Mouse (Mus musculus) CD4-positive naive resting alpha-beta T cell, adult 76 days (primary cell): ENCODE results near the gene Gm19684. TPM values are rescaled to one million over a fixed set of nuclear protein-coding genes. Genes with fewer than 3 reads are reported as not detected.

Source experiments
- total RNA-seq: library from RNA; stranded (reverse); gene quantifications from one replicate; pipeline ENCODE4 v1.2.4, GENCODE M21; 2023

The Gm19684 gene
- total RNA-seq: 9.2 TPM

GRCm38 (mm10) chr17:36121352-36122020 is at the start of gene Gm19684:
Gene Gm19684, plus strand, starts transcription at chr17:36121678.

GRCm38 (mm10) chr17:36128968-36129817 is 7.7 kb downstream of the Gm19684 start, which contains the start of gene Gm7030:
Gene Gm7030, minus strand, starts transcription at chr17:36129425.

GRCm38 (mm10) chr17:36168039-36168652 is 46.7 kb downstream of the Gm19684 start, which contains the start of gene Gm8909:
Gene Gm8909, minus strand, starts transcription at chr17:36168537.

Other genes with a start within 250 kb of the Gm19684 start
- gene Dhx16, start 241.9 kb upstream of the Gm19684 start, total RNA-seq: 91.4 TPM
- gene 2310061I04Rik, start 224.2 kb upstream of the Gm19684 start, total RNA-seq: 24.5 TPM
- gene Atat1, start 211.6 kb upstream of the Gm19684 start, total RNA-seq: 8.4 TPM
- 69.2 TPM for gene Mrps18b, start 205.3 kb upstream of the Gm19684 start, total RNA-seq
- gene Ppp1r10, start 205.2 kb upstream of the Gm19684 start, total RNA-seq: 129 TPM
- gene Abcf1, start 151.9 kb upstream of the Gm19684 start, total RNA-seq: 136 TPM
- 64.9 TPM for gene Gnl1, start 141.8 kb upstream of the Gm19684 start, total RNA-seq
- gene Prr3, start 141.4 kb upstream of the Gm19684 start, total RNA-seq: 61.8 TPM
- 23.7 TPM for gene H2-T24, start 101.1 kb upstream of the Gm19684 start, total RNA-seq
- gene H2-T23, start 88.8 kb upstream of the Gm19684 start, total RNA-seq: 257 TPM
- gene H2-T22, start 78.9 kb upstream of the Gm19684 start, total RNA-seq: 190 TPM
- gene Gm6034, start 78.7 kb upstream of the Gm19684 start, total RNA-seq: 1.1 TPM
- 70.7 TPM for gene Gm11127, start 63.3 kb upstream of the Gm19684 start, total RNA-seq
- 10.3 TPM for gene Gm7030, start 7.7 kb downstream of the Gm19684 start, total RNA-seq
- gene Gm8909, start 46.9 kb downstream of the Gm19684 start, total RNA-seq: 0.88 TPM
- 0.44 TPM for gene H2-T3, start 68.6 kb downstream of the Gm19684 start, total RNA-seq
- gene Rpp21, start 136.4 kb downstream of the Gm19684 start, total RNA-seq: 72.8 TPM
- 88.5 TPM for gene Trim39, start 150.6 kb downstream of the Gm19684 start, total RNA-seq
- gene H2-M10.2, start 164.8 kb downstream of the Gm19684 start, total RNA-seq: not detected
- gene H2-M10.1, start 204.5 kb downstream of the Gm19684 start, total RNA-seq: not detected
- gene H2-M10.3, start 246.7 kb downstream of the Gm19684 start, total RNA-seq: not detected